Mouse (Mus musculus): ENCODE measurements around the gene Wnk4.

Wnk4 gene

DNA sequence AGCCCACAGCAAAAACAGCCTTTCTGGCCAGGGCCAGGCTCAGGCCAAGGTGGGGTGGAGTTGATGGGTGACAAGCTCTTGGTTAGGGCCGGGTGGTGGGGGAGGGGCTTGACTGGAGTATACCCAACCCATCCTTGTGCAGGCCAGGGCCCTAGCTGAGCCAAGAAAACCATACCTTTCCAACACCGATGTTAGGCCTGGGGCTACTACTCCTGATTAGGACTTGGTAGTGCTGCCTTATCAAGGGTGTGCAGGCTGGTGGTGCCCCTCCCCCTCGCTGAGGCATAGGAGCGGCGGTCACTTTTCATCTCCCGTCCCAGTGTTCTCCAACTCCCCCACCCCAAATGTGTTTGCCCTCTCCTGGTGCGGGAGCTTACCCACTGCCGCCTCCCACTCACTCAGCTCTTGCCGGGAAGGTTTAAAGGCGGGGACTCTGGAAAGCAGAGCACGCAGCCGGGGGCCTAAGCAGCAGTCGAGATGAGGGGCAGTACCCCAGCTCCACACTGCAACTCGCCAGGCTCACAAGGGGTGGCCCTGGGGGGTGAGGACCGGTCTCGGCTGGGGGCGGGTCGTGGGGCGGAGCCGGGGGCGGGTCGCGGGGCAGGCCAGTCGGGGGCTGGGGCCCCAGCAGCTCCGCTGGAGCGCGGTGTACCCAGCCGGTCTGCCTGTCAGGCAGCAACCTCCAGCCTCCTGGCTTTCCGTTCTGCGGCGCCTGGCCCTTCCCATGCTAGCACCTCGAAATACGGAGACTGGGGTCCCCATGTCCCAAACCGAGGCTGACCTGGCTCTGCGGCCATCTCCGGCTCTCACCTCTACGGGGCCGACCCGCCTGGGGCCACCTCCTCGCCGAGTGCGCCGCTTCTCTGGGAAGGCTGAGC is at the start of gene Wnk4:
TSS of gene Wnk4 (plus strand) at position 620 of the 878 bp plus-strand sequence.
- DNase-seq (ENCODE audit: low spot score in 2 of 2) = no peak

DNA sequence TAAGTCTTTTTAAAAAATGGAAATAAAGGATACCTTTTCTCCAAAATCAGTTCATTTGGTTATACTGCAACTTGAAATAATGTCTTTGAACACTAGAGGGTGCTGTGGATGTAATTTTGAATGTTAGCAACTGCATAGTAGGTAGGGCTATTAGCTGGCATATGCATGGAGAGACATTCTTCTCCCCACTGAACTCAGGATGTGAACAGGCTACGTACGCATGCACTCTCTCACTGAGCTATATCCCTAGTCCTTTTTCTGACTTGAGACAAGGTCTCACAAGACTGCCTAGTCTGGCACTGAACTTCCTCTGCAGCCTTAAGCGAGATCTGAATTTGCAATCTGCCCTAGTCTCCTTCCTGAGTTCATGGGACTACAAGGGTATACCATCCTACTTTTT is 48.4 kb upstream of the Wnk4 start:
- DNase-seq (ENCODE audit: low spot score in 2 of 2) = peak in 1 of 2 experiments; percentile 47

DNA sequence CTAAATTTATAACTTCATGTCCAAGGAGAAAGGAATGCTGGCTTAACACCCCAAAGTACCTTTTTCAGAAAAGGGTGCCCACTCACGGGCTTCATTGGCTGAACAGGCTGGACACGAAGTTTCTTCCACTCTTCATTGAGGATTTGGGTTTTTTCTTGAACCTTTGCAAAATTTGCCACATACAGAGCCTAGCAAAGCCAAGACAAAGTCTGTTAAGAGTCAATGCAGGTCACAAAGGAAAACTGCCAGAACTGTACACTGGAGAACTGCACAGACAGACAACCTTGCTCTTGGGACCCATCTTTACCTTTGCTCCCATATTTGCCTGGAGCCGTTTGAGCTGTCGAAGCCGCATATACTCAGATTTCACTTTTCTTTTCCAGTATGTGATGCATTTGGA is 43.4 kb upstream of the Wnk4 start:
- no peak for DNase-seq (ENCODE audit: low spot score in 2 of 2)

DNA sequence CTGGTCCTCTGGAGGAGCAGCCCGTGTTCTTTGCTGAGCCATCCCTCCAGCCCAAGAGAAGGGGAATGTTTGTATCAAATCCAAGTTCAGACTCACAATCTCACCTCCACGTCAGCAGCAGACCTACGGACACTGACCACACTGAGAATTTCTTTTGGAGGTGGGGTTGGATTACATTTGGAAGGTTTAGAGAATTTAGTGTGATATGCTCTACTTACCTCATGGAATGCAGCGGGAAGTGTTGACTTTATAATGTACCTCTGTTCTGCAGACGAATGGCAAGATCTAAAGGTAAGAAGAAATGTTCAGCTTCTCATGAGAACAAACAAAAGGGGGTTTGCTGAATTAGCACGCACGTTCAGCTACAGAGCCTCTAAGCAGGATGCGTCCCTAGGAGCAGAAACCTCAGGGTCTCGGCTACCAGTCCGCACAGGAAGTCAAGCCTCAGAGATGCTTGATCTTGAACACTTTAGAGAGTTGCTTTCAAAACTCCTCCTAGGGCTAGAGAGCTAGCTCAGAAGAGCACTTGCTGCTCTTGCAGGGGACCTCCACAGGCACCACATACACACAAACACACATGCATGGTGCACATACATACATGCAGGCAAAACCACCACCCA is 41.8 kb upstream of the Wnk4 start:
- DNase-seq (ENCODE audit: low spot score in 2 of 2) = no peak

DNA sequence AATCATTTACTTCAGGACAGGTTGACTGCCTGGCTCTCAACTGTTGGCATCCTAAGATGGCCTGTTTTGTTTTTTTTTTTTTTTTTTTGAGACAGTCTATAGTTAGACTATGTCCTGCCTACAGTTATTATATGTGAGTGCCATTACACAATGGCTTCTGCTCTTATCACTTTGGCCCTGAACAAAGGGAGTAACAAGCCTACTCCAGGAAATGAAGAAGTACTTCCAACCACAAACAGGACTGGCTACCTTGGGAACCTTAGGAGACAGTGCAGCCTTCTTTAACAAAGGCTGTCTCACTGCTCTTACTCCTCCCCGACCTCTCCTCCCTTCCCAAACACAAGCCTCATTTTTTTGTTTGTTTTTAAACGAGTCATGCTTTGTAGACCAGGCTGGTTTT is 39.5 kb upstream of the Wnk4 start:
- no peak for DNase-seq (ENCODE audit: low spot score in 2 of 2)

DNA sequence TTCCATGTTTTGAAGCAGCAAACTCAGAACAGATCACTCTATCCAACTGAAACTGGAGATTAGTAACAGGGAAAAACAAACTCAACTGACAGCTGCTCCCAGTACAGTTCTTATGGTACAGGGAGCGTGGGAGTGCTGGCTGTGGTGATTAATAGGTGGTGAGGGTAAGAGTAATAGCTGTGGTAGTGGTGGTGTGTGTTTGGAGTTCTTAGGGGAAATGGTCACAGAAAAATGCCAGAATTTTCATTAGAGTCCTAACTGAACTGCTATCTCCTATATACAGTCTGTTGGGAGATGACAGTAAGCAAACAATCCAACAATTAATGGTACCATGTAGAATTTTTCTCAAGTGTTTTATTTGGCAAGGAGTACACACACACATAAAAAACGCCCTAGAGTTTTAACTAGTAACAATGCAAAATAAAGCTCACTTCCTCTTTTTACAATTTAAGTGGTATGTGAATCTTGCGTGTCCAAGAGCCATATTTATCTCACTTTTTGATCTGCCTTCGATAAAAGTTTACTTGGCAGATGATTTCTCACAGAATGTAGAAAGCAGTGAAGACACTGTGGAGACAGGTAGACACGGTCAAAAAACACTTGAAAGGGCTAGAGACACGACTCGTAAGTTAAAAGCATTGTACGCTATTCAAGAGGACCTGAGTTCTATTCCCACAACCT is 38.9 kb upstream of the Wnk4 start:
- no peak for DNase-seq (ENCODE audit: low spot score in 2 of 2)

DNA sequence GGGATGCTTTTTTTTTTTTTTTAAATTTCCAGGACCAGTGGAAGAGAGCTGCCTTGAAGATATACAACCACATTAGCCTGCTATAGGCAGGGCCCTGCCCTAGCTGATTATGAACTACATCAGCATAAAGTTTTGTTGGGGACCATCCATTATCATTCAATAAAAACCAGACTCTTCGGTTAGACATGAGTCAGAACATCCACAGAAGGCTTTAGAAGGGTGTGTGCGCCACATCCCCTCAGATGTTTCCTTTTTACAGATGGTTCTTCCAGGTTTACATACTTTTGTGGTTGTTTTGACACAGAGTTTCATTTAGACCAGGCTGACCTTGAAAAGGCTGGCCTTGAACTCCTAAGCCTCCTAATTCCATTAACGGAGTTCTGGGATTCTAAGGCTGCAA is 36.0 kb upstream of the Wnk4 start:
- DNase-seq (ENCODE audit: low spot score in 2 of 2) = no peak

DNA sequence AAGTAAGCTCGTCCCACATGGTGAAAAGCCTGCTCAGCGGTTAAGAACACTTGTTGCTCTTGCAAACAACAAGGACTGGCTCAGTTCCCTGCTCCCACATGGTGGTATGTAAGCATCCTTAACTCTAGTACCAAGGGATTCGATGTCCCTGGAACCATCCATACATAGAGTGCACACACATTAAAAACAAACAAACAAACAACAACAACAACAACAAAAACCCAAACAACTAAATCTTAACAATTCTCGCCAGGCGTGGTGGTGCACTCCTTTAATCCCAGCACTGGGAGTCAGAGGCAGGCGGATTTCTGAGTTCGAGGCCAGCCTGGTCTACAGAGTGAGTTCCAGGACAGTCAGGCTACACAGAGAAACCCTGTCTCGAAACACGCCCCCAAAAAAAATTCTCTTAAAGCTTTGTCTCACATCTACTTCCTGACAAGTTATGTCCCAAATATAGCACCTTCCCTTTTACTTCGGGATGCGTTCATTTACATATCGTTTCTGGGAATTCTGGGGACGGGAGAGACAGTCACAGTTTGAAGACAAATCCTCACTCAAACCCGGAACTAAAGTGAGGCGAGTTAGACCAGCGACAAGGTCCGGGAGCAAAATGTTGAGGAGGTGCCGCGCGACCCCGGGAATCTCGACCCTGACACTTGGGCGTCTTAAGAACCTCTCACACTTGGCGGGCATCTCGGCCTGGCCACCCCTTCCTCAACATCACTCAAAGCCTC is 34.9 kb upstream of the Wnk4 start:
- no peak for DNase-seq (ENCODE audit: low spot score in 2 of 2)

DNA sequence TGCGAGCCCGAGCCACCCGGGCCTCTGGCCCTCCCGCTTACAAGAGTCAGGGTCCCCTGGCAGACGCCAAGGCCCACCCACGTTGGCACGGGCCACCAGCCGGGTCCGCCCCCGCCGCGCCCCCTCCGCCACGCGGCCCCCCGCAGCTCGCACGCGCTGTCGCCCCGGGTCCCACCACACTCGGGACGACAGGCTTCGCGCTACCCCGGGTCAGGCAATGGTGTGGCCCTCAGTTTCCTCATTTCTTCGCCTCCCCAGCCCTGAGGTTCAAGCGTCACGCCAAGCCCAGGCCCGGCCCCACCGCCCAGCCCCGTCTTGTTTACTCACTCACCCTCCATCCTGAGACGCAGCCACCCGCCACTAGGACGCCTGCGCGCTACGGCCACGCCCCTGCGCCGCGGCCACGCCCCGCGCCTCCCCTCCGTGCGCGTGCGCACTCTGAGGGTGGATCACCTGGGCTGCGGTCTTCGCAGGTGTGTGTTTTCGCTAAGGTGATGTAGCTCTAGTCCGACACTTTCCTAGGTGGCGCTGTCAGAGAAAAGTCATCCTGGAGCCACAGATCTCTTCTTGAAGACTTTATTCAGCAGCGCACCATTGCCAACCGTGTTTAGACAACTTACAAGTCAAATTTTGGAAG is 34.2 kb upstream of the Wnk4 start, which contains the start of gene Ezh1:
TSS of gene Ezh1 (minus strand) at position 399 of the 637 bp plus-strand sequence.
- peak; percentile 56 to 92 for DNase-seq (ENCODE audit: low spot score in 2 of 2)

DNA sequence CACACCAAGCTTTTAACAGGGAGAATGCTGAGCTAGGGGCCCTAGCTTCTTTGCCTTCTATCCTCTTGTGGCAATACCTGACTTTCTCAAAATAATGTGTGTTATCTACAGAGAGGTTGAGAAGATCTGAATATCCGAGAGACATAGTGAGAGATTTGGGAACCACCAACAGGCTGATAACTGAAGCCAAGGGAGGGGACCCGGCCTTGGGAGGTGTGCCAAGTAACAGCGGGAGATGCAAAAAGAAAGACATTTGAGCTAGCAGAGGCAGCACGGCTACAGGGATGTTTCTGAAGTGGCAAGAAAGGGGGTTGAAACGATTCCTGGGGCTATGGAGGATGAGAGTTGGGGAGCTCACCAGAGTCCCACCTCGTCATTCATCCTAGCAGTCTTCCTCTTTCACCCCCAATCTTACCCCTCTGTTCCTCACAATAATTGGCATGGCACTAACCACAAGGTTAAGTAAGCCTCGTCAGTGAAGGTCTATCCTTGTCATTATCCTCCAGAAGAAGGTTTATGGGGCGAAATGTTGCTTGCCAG is 30.9 kb upstream of the Wnk4 start:
- no peak for DNase-seq (ENCODE audit: low spot score in 2 of 2)

DNA sequence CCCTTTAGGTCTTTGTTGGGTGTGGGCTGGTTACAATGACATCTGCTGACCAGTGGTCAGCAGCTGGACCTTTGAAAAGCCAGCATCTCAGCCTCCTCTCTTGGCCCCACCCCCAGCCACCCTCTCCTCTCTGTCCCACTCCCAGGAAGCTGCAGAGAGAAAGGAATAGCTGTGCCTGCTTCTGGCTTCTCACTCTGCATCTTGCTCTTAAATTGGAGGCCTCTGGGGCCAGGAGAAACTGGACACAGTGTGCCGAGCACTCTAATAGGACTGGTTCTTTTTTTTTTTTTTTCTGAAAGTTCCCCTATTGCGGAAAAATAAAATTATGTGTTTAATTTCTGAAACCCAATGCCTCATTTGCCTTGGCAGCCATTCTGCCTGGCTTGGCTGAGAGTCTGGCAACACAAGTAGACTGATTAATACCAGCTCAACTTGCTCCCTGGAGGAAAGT is 30.3 kb upstream of the Wnk4 start:
- no peak for DNase-seq (ENCODE audit: low spot score in 2 of 2)

DNA sequence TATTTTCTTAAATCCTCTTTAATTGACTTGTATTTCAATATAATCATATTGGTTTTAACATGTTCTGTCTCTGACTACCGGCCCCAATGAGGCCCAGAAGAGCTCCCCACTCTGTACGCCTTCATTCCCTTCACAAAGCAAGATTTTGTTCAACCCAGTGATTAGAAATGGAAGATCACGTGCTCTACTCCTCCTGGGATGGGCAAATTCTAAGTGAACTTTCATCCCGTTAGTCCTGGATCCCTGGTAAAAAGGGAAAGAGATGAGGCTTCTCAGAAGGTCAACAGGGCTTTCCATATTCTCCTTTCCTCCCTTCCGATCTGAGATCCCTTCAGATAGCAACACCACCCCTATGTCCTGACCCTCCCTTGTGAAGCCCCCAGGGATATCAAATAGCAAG is 29.8 kb upstream of the Wnk4 start:
- DNase-seq (ENCODE audit: low spot score in 2 of 2) = no peak

DNA sequence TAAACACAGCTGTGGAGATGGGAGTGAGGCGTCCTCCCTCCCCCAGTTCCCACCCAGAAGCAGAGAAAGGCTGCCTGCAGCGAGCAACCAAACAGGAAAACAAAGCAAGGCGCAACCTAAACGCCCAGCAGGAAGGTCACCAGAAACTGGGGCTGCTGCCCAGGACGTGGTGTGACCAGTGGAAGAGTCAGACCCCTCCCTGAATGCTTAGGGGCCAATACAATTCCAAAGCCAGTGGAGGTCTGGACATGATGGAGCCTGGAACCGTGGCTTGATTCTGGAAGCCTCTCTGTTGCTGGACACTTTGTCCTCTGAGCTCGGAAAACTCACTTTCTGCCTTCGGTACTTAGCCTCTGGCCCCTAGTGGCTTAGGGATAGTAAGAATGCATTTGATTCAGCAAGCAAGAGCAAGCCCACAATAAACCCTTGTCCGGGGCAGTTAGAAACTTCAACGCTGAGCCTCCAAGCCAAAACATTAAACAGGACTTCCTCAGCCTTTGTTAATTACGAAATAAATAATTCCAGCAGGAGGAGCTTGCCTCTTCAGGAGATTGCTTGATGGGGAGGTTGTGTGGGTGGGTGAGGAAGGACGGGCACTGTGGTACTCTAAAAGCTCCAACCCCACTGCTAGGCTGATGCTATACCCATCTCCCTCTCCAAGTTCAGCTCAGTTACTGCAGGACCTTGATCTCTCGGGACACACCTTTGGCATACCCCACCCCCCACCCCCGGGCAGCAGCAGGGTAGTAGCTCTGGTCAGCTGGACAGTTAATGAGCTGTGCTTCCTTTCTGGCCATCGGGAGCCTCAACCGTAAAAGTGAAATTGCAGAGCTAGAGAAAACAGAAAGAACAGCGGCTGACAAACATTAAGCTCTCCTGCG is 29.1 kb upstream of the Wnk4 start:
- no peak for DNase-seq (ENCODE audit: low spot score in 2 of 2)

DNA sequence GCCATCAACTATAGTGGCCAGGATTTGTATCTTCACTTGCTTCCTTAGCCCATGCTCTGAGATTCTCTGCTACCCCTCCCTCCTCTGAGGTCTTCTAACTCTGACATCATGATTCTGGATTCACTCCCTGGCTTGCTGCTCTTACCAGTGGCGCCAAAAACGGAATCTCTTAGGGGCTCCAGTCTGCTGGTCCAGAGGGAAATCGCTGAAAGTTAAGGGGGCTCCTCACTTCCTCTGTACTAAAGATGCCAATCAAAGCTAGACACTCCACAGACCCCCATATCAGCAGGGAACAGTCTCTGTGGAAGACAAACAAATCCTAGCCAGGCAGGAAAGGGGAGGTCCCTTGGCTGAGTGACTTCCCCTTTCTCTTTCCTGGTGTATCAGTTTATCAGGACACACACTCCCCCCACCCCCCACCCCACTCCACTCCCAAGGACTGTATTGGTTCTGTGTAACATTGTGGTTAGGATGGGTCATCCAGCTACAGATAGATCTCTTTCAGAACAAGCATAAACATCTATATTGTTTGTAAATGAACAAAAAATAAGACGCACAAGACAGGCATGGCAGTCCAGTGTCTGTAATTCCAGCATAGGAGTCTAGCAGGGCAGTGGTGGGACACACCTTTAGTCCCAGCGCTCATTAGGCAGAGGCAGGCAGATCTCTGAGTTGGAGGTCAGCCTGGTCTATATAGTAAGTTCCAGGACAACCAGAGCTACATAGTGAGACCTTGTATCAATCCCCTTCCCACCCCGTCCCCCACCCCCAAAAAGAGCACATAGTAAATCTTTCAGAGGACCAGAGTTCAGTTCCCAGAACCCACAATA is 28.1 kb upstream of the Wnk4 start:
- DNase-seq (ENCODE audit: low spot score in 2 of 2) = no peak

DNA sequence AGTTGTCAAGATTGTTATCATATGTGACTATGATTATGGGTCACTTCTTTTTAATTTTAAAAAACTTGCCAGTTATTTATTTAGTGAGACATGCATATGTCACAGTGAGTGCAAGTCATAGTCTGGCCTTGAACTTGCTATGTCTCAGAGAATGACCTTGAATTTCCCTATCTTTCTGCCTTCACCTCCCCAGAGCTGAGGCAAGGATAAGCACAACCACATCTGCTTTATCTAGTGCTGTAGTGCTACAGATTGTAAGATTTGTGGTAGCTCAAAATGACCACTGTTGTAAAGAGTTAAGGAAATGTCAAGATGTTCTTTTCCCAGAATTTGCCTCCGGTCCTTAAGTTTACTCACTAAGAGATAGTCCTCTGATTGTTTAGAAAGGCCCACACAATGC is 27.1 kb upstream of the Wnk4 start:
- DNase-seq (ENCODE audit: low spot score in 2 of 2) = no peak

DNA sequence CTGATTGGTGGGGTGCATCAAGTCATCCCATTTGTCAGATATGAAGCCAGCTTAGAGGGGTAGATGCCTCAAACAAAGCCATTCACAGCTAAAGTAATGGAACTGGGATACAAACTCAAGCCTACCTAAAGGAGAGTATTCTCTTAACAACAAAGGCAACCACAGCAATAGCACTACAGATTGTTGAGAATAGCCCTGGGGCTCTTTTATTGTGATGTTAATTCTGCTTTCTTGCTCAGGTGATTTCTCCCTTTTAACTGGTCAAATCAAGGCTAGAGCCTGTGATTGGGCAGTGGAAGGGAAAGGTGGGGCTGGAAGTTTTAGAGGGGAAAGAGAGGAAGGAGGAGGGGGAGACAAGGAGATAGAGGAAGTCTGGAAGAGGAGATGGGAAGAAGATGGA is 26.2 kb upstream of the Wnk4 start:
- DNase-seq (ENCODE audit: low spot score in 2 of 2) = no peak

DNA sequence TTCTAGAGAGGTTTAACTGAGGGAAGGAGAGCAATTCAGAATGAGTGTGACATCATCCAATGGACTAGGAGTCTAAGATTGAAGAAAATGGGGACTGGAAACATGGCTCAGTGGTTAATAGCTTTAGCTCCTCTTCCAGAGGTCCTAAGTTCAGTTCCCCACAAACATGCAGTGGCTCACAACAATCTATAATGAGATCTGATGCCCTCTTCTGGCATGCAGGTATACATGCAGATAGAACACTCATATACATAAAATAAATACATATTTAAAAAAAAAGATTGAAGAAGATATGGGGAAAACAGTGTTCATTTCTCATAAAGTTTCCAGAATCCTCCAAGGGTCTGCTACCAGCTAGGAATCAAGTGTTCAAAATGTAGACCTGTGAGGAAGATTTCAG is 24.9 kb upstream of the Wnk4 start:
- DNase-seq (ENCODE audit: low spot score in 2 of 2) = no peak

DNA sequence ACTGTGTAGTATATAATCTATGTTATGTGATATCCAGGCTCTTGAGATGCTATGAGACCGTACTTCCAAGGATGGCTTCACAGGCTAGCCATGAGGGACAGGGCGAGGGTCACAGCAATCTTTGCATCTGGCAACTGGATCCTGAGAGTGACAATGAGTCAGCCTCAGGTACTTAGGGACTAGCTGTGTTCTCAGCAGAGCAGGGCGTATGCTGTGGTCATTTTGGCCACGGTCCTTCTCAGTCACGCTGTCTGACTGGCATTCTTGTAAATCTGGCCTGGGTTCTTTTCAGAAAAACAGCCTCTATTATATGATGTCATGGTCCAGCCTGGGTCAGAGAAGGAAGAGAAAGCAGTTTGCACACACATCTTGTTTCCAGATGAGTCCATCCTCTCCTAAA is 23.6 kb upstream of the Wnk4 start:
- DNase-seq (ENCODE audit: low spot score in 2 of 2) = no peak

DNA sequence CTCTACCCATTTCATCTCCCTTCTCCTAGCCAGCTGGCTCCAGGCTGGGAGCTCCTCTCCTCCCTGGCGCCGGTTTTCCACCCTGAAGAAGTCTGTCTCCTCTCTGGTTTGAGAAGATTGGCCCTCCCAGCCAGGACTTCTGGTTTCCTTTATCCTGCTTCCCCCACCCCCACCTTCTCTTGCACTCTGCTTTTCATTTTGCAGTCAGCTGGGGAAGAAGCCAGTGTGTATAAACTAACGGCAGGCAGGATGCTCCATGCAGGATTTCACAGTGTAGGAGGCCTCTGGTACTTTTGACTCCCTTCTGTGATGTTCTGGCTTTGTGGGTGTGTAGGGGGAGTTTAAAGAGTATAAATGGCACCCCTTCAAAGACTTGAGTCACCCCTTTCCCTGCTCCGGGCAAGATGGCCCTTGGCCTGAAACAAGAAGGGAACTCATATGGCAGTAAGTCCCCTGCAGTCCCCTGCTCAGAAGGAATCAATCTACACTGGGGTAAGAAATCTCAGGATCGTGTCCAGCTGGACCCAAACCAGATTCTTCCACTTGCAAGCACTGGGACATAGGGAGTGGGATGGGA is 22.2 kb upstream of the Wnk4 start:
- DNase-seq (ENCODE audit: low spot score in 2 of 2) = peak in 1 of 2 experiments; percentile 32

Data from left cerebral cortex, adult 9 months (tissue).